Mouse (Mus musculus): ENCODE results near the gene Srsf9. TPM values are rescaled to one million over a fixed set of nuclear protein-coding genes. Genes with fewer than 3 reads are reported as not detected.
"Not testable (repeated sequence)": the region's sequence is repeated elsewhere in the genome, so short reads cannot be mapped to it uniquely, and the experiment has no call there.

The Srsf9 gene
- polyA plus RNA-seq, 2 experiments from 2014 or later = 13.9 to 26.3 TPM

DNA sequence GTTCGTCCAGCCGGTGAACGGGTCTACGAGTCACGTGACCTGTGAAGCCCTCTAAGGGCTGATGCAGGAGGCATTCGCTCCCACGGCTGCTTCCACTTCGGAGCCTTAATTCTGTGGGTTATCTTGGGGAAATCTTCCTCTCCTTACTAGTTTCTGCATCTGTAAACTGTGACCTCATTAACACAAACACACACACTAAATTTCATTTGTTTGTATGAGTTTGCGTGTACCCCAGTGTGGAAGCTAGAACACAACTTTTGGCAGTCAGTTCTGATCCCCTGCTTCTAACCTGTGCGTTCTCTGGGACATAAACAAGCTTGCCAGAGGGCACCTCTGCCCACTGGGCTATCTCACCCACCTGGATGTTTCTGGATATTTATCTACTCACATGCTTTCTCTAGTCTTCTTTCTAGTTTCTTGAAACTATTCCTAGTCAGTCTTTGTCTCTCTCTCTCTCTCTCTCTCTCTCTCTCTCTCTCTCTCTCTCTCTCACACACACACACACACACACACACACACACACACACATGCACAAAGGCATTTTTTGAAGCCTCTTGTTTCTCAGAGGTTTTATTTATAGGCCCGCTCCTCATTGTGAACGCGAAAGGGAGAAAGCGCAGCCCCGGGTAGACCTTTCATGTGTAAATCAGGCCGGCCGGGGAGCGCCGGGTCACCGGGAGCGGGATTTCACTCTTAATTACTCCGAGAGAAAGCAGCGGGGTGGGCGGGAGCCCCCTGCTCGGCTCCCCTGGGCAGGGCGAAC is 46.6 kb downstream of the Srsf9 start:
- ATAC-seq = no peak

GRCm38 (mm10) chr5:115374204-115374820 is 47.3 kb downstream of the Srsf9 start:
- no peak for ATAC-seq

DNA sequence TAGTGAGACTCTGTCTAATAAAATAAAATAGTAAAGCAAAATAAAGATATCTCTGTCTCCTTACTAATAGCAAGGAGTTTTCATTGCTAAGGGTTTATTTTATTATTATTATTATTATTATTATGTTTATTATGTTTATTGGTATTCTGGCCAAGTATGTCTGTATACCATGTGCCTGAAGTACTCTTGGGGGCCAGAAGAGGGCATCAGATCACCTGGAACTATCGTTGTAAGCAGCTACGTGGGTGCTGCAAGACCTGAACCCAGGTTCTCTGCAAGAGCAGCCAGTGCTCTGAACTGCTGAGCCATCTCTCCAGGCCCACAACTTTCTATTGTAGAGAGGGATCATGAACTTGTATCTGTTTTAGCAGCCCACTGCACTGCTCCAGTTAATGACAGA is 48.5 kb downstream of the Srsf9 start:
- ATAC-seq = no peak

DNA sequence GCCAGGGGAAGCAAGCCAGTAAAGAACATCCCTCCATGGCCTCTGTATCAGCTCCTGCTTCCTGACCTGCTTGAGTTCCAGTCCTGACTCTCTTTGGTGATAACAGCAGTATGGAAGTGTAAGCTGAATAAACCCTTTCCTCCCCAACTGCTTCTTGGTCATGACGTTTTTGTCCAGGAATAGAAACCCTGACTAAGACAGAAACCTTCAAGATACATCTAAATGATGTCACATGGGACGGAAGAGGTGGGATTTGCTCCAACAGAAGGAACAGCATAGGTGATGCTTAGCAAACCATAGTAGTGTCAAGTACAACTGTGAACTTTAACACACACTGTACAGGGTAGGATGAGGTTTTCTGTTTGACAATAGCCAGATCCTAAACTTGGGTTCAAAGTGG is 51.9 kb downstream of the Srsf9 start:
- not testable (repeated sequence) for ATAC-seq

Other genes starting within 250 kb of the Srsf9 start
- 10 to 100 TPM; 15.1 to 18.1 TPM for gene Gm10401, start 228.9 kb upstream of the Srsf9 start, polyA plus RNA-seq (2017; shearing (Covaris generic))
- gene Acads, start 207.8 kb upstream of the Srsf9 start, polyA plus RNA-seq (2017; shearing (Covaris generic)) = 10 to 100 TPM; 10.6 to 28.4 TPM
- 10 to 100 TPM; 16.1 to 16.4 TPM for gene Unc119b, start 192.2 kb upstream of the Srsf9 start, polyA plus RNA-seq (2017; shearing (Covaris generic))
- gene Mlec, start 169.0 kb upstream of the Srsf9 start, polyA plus RNA-seq (2017; shearing (Covaris generic)) = 10 to 100 TPM; 28.9 to 37.0 TPM
- not detected for gene Cabp1, start 132.8 kb upstream of the Srsf9 start, polyA plus RNA-seq (2017; shearing (Covaris generic))
- 100 to 1,000 TPM in 1 of 2 experiments, 10 to 100 TPM in 1; 84.0 to 114 TPM for gene Pop5, start 91.3 kb upstream of the Srsf9 start, polyA plus RNA-seq (2017; shearing (Covaris generic))
- gene Rnf10, start 54.3 kb upstream of the Srsf9 start, polyA plus RNA-seq (2017; shearing (Covaris generic)) = 10 to 100 TPM; 30.5 to 36.5 TPM
- 10 to 100 TPM; 32.2 to 43.3 TPM for gene Coq5, start 47.5 kb upstream of the Srsf9 start, polyA plus RNA-seq (2017; shearing (Covaris generic))
- 100 to 1,000 TPM; 272 to 484 TPM for gene Dynll1, start 26.2 kb upstream of the Srsf9 start, polyA plus RNA-seq (2017; shearing (Covaris generic))
- gene Gatc, start 14.0 kb downstream of the Srsf9 start, polyA plus RNA-seq (2017; shearing (Covaris generic)) = 10 to 100 TPM; 11.8 to 13.6 TPM
- 10 to 100 TPM; 50.6 to 54.3 TPM for gene Triap1, start 14.0 kb downstream of the Srsf9 start, polyA plus RNA-seq (2017; shearing (Covaris generic))
- gene Cox6a1, start 21.8 kb downstream of the Srsf9 start, polyA plus RNA-seq (2017; shearing (Covaris generic)) = 100 to 1,000 TPM; 486 to 529 TPM
- gene Msi1, start 102.4 kb downstream of the Srsf9 start, polyA plus RNA-seq (2017; shearing (Covaris generic)) = not detected
- gene Pla2g1b, start 139.1 kb downstream of the Srsf9 start, polyA plus RNA-seq (2017; shearing (Covaris generic)) = not detected
- 10 to 100 TPM in 1 of 2 experiments, 1 to 10 TPM in 1; 9.9 to 18.6 TPM for gene Sirt4, start 157.5 kb downstream of the Srsf9 start, polyA plus RNA-seq (2017; shearing (Covaris generic))
- 10 to 100 TPM; 14.5 to 23.4 TPM for gene Pxn, start 179.5 kb downstream of the Srsf9 start, polyA plus RNA-seq (2017; shearing (Covaris generic))
- 1,000 to 10,000 TPM; 4,123 to 4,128 TPM for gene Rplp0, start 232.3 kb downstream of the Srsf9 start, polyA plus RNA-seq (2017; shearing (Covaris generic))
- 10 to 100 TPM; 25.2 to 36.2 TPM for gene Gcn1l1, start 238.1 kb downstream of the Srsf9 start, polyA plus RNA-seq (2017; shearing (Covaris generic))

All from CD4-positive, CD25-positive, alpha-beta regulatory T cell, adult 4 months (primary cell).